Mouse (Mus musculus) forebrain, postnatal 0 days (tissue): ENCODE measurements at regions not wholly inside any gene's neighbourhood (a gene's known extent, or its start where the extent isn't known, plus 50 kb on each side); places are given as distances from the start of the nearest gene placed in this dataset.

Source experiments
- ATAC-seq: fragments of 200-750 bp; cut with Nextera tagmentation; 2 replicates; pipeline ENCODE4 v1.8.0; 2017; ENCODE audit warnings: mild to moderate bottlenecking, moderate library complexity
- DNase-seq: peaks from one replicate; pipeline ENCODE4 v3.0.0-alpha.2; 2015
- H3K27ac ChIP-seq: fragments of 300-500 bp; sonication (generic); 2 replicates; pipeline ENCODE4 v1.5.1; 2014; ENCODE audit warnings: low read depth, mild to moderate bottlenecking, antibody characterized with exemption, low read length, moderate library complexity, mixed read lengths
- H3K27me3 ChIP-seq: fragments of 300-500 bp; sonication (generic); 2 replicates; pipeline ENCODE4 v1.6.1; 2014; ENCODE audit warnings: mild to moderate bottlenecking, low read length, mixed read lengths; ENCODE audit not compliant: insufficient read depth
- H3K36me3 ChIP-seq: fragments of 300-500 bp; sonication (generic); 2 replicates; pipeline ENCODE4 v1.6.1; 2014; ENCODE audit warnings: mild to moderate bottlenecking, moderate library complexity; ENCODE audit not compliant: insufficient read depth
- H3K4me1 ChIP-seq: fragments of 300-500 bp; sonication (generic); 2 replicates; pipeline ENCODE4 v1.6.1; 2014; ENCODE audit warnings: antibody characterized with exemption; ENCODE audit not compliant: insufficient read depth
- H3K4me2 ChIP-seq: fragments of 300-500 bp; sonication (generic); 2 replicates; pipeline ENCODE4 v1.6.1; 2014; ENCODE audit warnings: low read depth, mild to moderate bottlenecking, moderate library complexity
- H3K4me3 ChIP-seq: fragments of 300-500 bp; sonication (generic); 2 replicates; pipeline ENCODE4 v1.5.1; 2014; ENCODE audit warnings: low read depth, low read length, mixed read lengths
- H3K9ac ChIP-seq: fragments of 300-500 bp; sonication (generic); 2 replicates; pipeline ENCODE4 v1.6.1; 2014; ENCODE audit warnings: mild to moderate bottlenecking
- H3K9me3 ChIP-seq: fragments of 300-500 bp; sonication (generic); 2 replicates; pipeline ENCODE4 v1.6.1; 2016; ENCODE audit warnings: low read length
- CTCF ChIP-seq: sonication (generic); IDR thresholded peaks from 2 replicates; pipeline ENCODE4 v1.5.1; 2016; ENCODE audit warnings: antibody characterized with exemption, control low read depth, low read depth
- WGBS: fragments of 180-500 bp; shearing (Covaris S2); extraction: QIAGEN DNeasy Blood & Tissue Kit; methylation state at CpG from one replicate; pipeline ENCODE4 v1.1.7; 2014; 5-methylcytosine and 5-hydroxymethylcytosine counted together

- no peak for TF ChIP-seq CTCF
- H3K27ac ChIP-seq, result no peak overlapping the region
- WGBS, result 12% methylated on average over 5 of the region's 5 CpGs
- no peaks in the 10 kb centered on the region for H3K4me1 ChIP-seq
- H3K27me3 ChIP-seq, result no peaks in the 10 kb centered on the region
- ATAC-seq (no peak), DNase-seq (no peak)
- no peak overlapping the region for H3K9ac ChIP-seq
- no peaks in the 10 kb centered on the region for H3K36me3 ChIP-seq
- H3K9me3 ChIP-seq, result no peaks in the 10 kb centered on the region
- H3K4me3 ChIP-seq, result no peak overlapping the region
- no peak overlapping the region for H3K4me2 ChIP-seq
Measured at GRCm38 (mm10) chr13:55909941-55910340, 73.9 kb upstream of the Pitx1 start.

GRCm38 (mm10) chr13:55904884-55905283, 68.9 kb upstream of the Pitx1 start:
- Histone ChIP-seq H3K9ac (no peak overlapping the region), H3K27ac (no peak overlapping the region), H3K4me2 (no peak overlapping the region), H3K4me3 (no peak overlapping the region), H3K9me3 (no peaks in the 10 kb centered on the region), H3K4me1 (no peaks in the 10 kb centered on the region), H3K36me3 (no peaks in the 10 kb centered on the region), H3K27me3 (no peaks in the 10 kb centered on the region)
- WGBS, result 80% methylated on average over 4 of the region's 4 CpGs
- DNase-seq, result no peak
- ATAC-seq, result no peak
- no peak for TF ChIP-seq CTCF

GRCm38 (mm10) chr13:55902255-55902654, 66.3 kb upstream of the Pitx1 start:
- Histone ChIP-seq H3K4me3 (no peak overlapping the region), H3K27ac (no peak overlapping the region), H3K4me2 (no peak overlapping the region), H3K9me3 (no peaks in the 10 kb centered on the region), H3K36me3 (no peaks in the 10 kb centered on the region), H3K4me1 (peaks cover 6% of the 10 kb centered on the region; the same call in 1 of the 2 replicates), H3K27me3 (no peaks in the 10 kb centered on the region), H3K9ac (no peak overlapping the region)
- 84% methylated on average over 11 of the region's 11 CpGs for WGBS
- no peak for DNase-seq
- ATAC-seq, result no peak
- no peak for TF ChIP-seq CTCF

- H3K4me1 ChIP-seq, result peaks cover 6% of the 10 kb centered on the region; the same call in 1 of the 2 replicates
- H3K9me3 ChIP-seq, result no peaks in the 10 kb centered on the region
- no peak for TF ChIP-seq CTCF
- no peak overlapping the region for H3K27ac ChIP-seq
- no peaks in the 10 kb centered on the region for H3K36me3 ChIP-seq
- H3K27me3 ChIP-seq, result no peaks in the 10 kb centered on the region
- no peak for ATAC-seq
- H3K9ac ChIP-seq, result no peak overlapping the region
- no peak for DNase-seq
- no peak overlapping the region for H3K4me2 ChIP-seq
- H3K4me3 ChIP-seq, result no peak overlapping the region
- WGBS, result 50% methylated on average over 4 of the region's 4 CpGs
Measured at GRCm38 (mm10) chr13:55900190-55900526, 64.2 kb upstream of the Pitx1 start.

- ATAC-seq (peak; percentile 72), DNase-seq (peak; percentile 42)
- Histone ChIP-seq H3K9ac (no peak overlapping the region), H3K27me3 (no peaks in the 10 kb centered on the region), H3K27ac (no peak overlapping the region), H3K4me3 (no peak overlapping the region), H3K4me1 (peaks cover 6% of the 10 kb centered on the region; the same call in 1 of the 2 replicates), H3K9me3 (no peaks in the 10 kb centered on the region), H3K4me2 (no peak overlapping the region), H3K36me3 (no peaks in the 10 kb centered on the region)
- WGBS, result 33% methylated on average over 10 of the region's 10 CpGs
- no peak for TF ChIP-seq CTCF
Measured at GRCm38 (mm10) chr13:55899501-55900189, 63.7 kb upstream of the Pitx1 start.

- Histone ChIP-seq H3K4me2 (no peak overlapping the region), H3K27ac (0 out of 2 replicates have a peak overlapping the region, but pooled peaks have one; percentile 29), H3K36me3 (no peaks in the 10 kb centered on the region), H3K9me3 (no peaks in the 10 kb centered on the region), H3K4me1 (peaks cover 6% of the 10 kb centered on the region; the same call in 1 of the 2 replicates), H3K9ac (no peak overlapping the region), H3K4me3 (no peak overlapping the region), H3K27me3 (no peaks in the 10 kb centered on the region)
- no peak for ATAC-seq
- 12% methylated on average over 8 of the region's 8 CpGs for WGBS
- no peak for DNase-seq
- no peak for TF ChIP-seq CTCF
Measured at GRCm38 (mm10) chr13:55898999-55899398, 63.0 kb upstream of the Pitx1 start.

- DNase-seq (no peak), ATAC-seq (no peak)
- H3K4me1 ChIP-seq, result peaks cover 6% of the 10 kb centered on the region; the same call in 1 of the 2 replicates
- no peak overlapping the region for H3K4me3 ChIP-seq
- H3K9me3 ChIP-seq, result no peaks in the 10 kb centered on the region
- no peak for TF ChIP-seq CTCF
- H3K27ac ChIP-seq, result 0 out of 2 replicates have a peak overlapping the region, but pooled peaks have one; percentile 29
- H3K9ac ChIP-seq, result no peak overlapping the region
- H3K4me2 ChIP-seq, result no peak overlapping the region
- no peaks in the 10 kb centered on the region for H3K36me3 ChIP-seq
- 25% methylated on average over 17 of the region's 17 CpGs for WGBS
- no peaks in the 10 kb centered on the region for H3K27me3 ChIP-seq
Measured at GRCm38 (mm10) chr13:55898257-55898950, 62.4 kb upstream of the Pitx1 start.
